Mouse (Mus musculus): ENCODE results near the gene Nmrk2.

Nmrk2 gene

GRCm38 (mm10) chr10:81162318-81162652 is 39.6 kb downstream of the Nmrk2 start:
- DNase-seq (ENCODE audit: low spot score): no peak

- no peak for DNase-seq (ENCODE audit: low spot score)
Measured at GRCm38 (mm10) chr10:81161602-81162317, 40.1 kb downstream of the Nmrk2 start.

DNA sequence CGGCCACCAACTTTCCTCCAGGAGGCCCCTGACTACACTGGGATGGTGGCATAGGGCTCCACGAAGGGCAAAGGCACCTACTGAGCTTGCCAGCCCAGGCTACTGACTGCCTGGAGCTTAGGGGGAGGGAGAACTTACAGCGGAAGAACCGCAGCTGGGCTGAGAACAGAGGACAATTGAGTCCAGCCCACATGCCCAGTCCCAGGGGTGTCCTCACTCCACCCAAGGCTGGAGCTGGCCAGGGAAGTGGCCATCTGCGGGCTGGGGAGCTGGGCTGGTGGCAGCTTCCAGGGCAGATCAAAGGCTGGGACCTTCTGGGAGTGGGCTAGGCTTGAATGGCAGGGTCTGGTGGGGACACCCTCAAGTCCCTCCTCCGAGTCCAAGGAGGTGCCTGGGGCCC is 47.1 kb downstream of the Nmrk2 start:
- no peak for DNase-seq (ENCODE audit: low spot score)

GRCm38 (mm10) chr10:81154313-81154712 is 47.5 kb downstream of the Nmrk2 start:
- DNase-seq (ENCODE audit: low spot score): no peak

DNA sequence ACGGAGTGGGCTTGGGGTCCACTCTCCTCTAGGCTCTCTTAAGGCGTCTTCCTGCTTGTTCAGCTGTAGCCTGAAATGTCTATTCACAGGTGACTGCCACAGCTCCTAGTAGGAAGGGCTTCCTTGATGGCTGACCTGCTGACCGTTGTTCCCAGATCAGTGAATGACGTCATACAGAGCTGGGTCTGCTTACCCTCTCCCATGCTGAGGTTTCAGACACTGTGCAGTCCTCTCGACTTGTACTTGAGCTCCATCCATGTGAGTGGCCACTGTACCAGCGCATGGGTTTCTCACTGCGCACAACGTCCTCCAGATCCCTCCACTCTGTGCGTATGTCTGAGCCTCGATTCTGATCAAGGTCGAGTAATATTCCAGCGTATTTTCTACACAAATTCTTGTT is 49.2 kb downstream of the Nmrk2 start:
- DNase-seq (ENCODE audit: low spot score): no peak

- DNase-seq (ENCODE audit: low spot score): no peak
Measured at GRCm38 (mm10) chr10:81151261-81151660, 50.6 kb downstream of the Nmrk2 start.

All from testis, postnatal 10 days (tissue).